Mouse (Mus musculus) monocyte, adult 2 months (primary cell): Measurements from ENCODE around the gene Lrmda.

ENCODE experiments used
- DNase-seq, 2 experiments: peaks; one replicate each; pipeline ENCODE4 v3.0.0; 2022; ENCODE audit warnings: low spot score in 2 of 2, low read depth in 1 of 2

Gene Lrmda

GRCm38 (mm10) chr14:22019252-22019948, at the start of gene Lrmda:
Lrmda (plus strand) TSS chr14:22019712.
- peak; percentile 67 to 79 for DNase-seq

GRCm38 (mm10) chr14:21981462-21981861, 38.0 kb upstream of the Lrmda start:
- DNase-seq = peak in 1 of 2 experiments; percentile 52

GRCm38 (mm10) chr14:21982096-21982591, 37.4 kb upstream of the Lrmda start:
- no peak for DNase-seq

GRCm38 (mm10) chr14:21982592-21983310, 36.8 kb upstream of the Lrmda start:
- no peak for DNase-seq

- no peak for DNase-seq
Measured at GRCm38 (mm10) chr14:21983311-21983949, 36.1 kb upstream of the Lrmda start.

- DNase-seq = no peak
Measured at GRCm38 (mm10) chr14:21983950-21984730, 35.4 kb upstream of the Lrmda start.

GRCm38 (mm10) chr14:21984757-21985425, 34.6 kb upstream of the Lrmda start:
- no peak for DNase-seq

GRCm38 (mm10) chr14:21985426-21985931, 34.0 kb upstream of the Lrmda start:
- DNase-seq = no peak

- peak; percentile 48 to 76 for DNase-seq
Measured at GRCm38 (mm10) chr14:21985981-21986732, 33.4 kb upstream of the Lrmda start.

GRCm38 (mm10) chr14:21986733-21987659, 32.5 kb upstream of the Lrmda start:
- no peak for DNase-seq

- peak; percentile 65 to 78 for DNase-seq
Measured at GRCm38 (mm10) chr14:21987660-21988576, 31.6 kb upstream of the Lrmda start.

GRCm38 (mm10) chr14:21988577-21989290, 30.8 kb upstream of the Lrmda start:
- DNase-seq = no peak

- DNase-seq = no peak
Measured at GRCm38 (mm10) chr14:21989291-21989913, 30.1 kb upstream of the Lrmda start, which contains the start of gene Zfp503. Zfp503 (minus strand) TSS chr14:21989601.

GRCm38 (mm10) chr14:21990321-21991021, 29.0 kb upstream of the Lrmda start:
- DNase-seq = no peak

GRCm38 (mm10) chr14:21991251-21991780, 28.2 kb upstream of the Lrmda start:
- DNase-seq = no peak
